Mouse (Mus musculus): ENCODE results near the gene Il6st. TPM values are rescaled to one million over a fixed set of nuclear protein-coding genes. Genes with fewer than 3 reads are reported as not detected.

Il6st gene
- 95.1 TPM in 1 of 2 replicates, not detected in the other for polyA plus RNA-seq (2012; ENCODE audit: insufficient read depth, insufficient read length, low replicate concordance, missing spikeins)

GRCm38 (mm10) chr13:112463868-112464625, at the start of gene Il6st:
TSS of gene Il6st (plus strand) at chr13:112464070.
- WGBS: 0% methylated on average over 83 of the region's 85 CpGs
- peak; percentile 77 for TF ChIP-seq POLR2A (IDR thresholded peaks at IDR 0.05; ENCODE audit: insufficient read depth, low read depth, low read length)
- no peak for TF ChIP-seq CTCF (IDR thresholded peaks at IDR 0.05; ENCODE audit: insufficient read depth, low read depth, low read length)
- peak within 1 kb of the TSS; percentile 70 for H3K4me3 ChIP-seq (ENCODE audit: insufficient read depth, low read depth, low read length)
- H3K27ac ChIP-seq (ENCODE audit: insufficient read depth, low read depth, low read length): peak within 1 kb of the TSS; percentile 71
- peaks cover 4% of the 10 kb centered on the region; the same call in 1 of the 2 replicates for H3K4me1 ChIP-seq (ENCODE audit: control insufficient read depth, insufficient read depth, low read length)

GRCm38 (mm10) chr13:112415896-112416295, 48.0 kb upstream of the Il6st start:
- Histone ChIP-seq H3K27ac (ENCODE audit: insufficient read depth, low read depth, low read length) (no peak overlapping the region), H3K4me3 (ENCODE audit: insufficient read depth, low read depth, low read length) (no peak overlapping the region), H3K4me1 (ENCODE audit: control insufficient read depth, insufficient read depth, low read length) (no peaks in the 10 kb centered on the region)
- TF ChIP-seq CTCF (IDR thresholded peaks at IDR 0.05; ENCODE audit: insufficient read depth, low read depth, low read length): no peak
- no peak for TF ChIP-seq POLR2A (IDR thresholded peaks at IDR 0.05; ENCODE audit: insufficient read depth, low read depth, low read length)
- 86% methylated on average over 6 of the region's 6 CpGs for WGBS

GRCm38 (mm10) chr13:112416410-112417162, 47.3 kb upstream of the Il6st start:
- Histone ChIP-seq H3K27ac (ENCODE audit: insufficient read depth, low read depth, low read length) (no peak overlapping the region), H3K4me1 (ENCODE audit: control insufficient read depth, insufficient read depth, low read length) (no peaks in the 10 kb centered on the region), H3K4me3 (ENCODE audit: insufficient read depth, low read depth, low read length) (no peak overlapping the region)
- 51% methylated on average over 8 of the region's 8 CpGs for WGBS
- no peak for TF ChIP-seq POLR2A (IDR thresholded peaks at IDR 0.05; ENCODE audit: insufficient read depth, low read depth, low read length)
- no peak for TF ChIP-seq CTCF (IDR thresholded peaks at IDR 0.05; ENCODE audit: insufficient read depth, low read depth, low read length)

GRCm38 (mm10) chr13:112417163-112417523, 46.7 kb upstream of the Il6st start:
- H3K4me3 ChIP-seq (ENCODE audit: insufficient read depth, low read depth, low read length): no peak overlapping the region
- 70% methylated on average over 4 of the region's 4 CpGs for WGBS
- H3K27ac ChIP-seq (ENCODE audit: insufficient read depth, low read depth, low read length): no peak overlapping the region
- no peak for TF ChIP-seq POLR2A (IDR thresholded peaks at IDR 0.05; ENCODE audit: insufficient read depth, low read depth, low read length)
- no peak for TF ChIP-seq CTCF (IDR thresholded peaks at IDR 0.05; ENCODE audit: insufficient read depth, low read depth, low read length)
- no peaks in the 10 kb centered on the region for H3K4me1 ChIP-seq (ENCODE audit: control insufficient read depth, insufficient read depth, low read length)

GRCm38 (mm10) chr13:112417861-112418423, 45.9 kb upstream of the Il6st start:
- Histone ChIP-seq H3K4me3 (ENCODE audit: insufficient read depth, low read depth, low read length) (no peak overlapping the region), H3K27ac (ENCODE audit: insufficient read depth, low read depth, low read length) (no peak overlapping the region), H3K4me1 (ENCODE audit: control insufficient read depth, insufficient read depth, low read length) (no peaks in the 10 kb centered on the region)
- WGBS: 84% methylated on average over 2 of the region's 2 CpGs
- TF ChIP-seq POLR2A (IDR thresholded peaks at IDR 0.05; ENCODE audit: insufficient read depth, low read depth, low read length) (no peak), CTCF (IDR thresholded peaks at IDR 0.05; ENCODE audit: insufficient read depth, low read depth, low read length) (no peak)

- TF ChIP-seq POLR2A (IDR thresholded peaks at IDR 0.05; ENCODE audit: insufficient read depth, low read depth, low read length) (no peak), CTCF (IDR thresholded peaks at IDR 0.05; ENCODE audit: insufficient read depth, low read depth, low read length) (no peak)
- Histone ChIP-seq H3K4me1 (ENCODE audit: control insufficient read depth, insufficient read depth, low read length) (no peaks in the 10 kb centered on the region), H3K4me3 (ENCODE audit: insufficient read depth, low read depth, low read length) (no peak overlapping the region), H3K27ac (ENCODE audit: insufficient read depth, low read depth, low read length) (no peak overlapping the region)
- 94% methylated on average over 4 of the region's 4 CpGs for WGBS
These were observed 45.3 kb upstream of the Il6st start for GRCm38 (mm10) chr13:112418595-112418994.

- H3K4me1 ChIP-seq (ENCODE audit: control insufficient read depth, insufficient read depth, low read length): peaks cover 6% of the 10 kb centered on the region; the same call in 1 of the 2 replicates
- H3K27ac ChIP-seq (ENCODE audit: insufficient read depth, low read depth, low read length): no peak overlapping the region
- H3K4me3 ChIP-seq (ENCODE audit: insufficient read depth, low read depth, low read length): no peak overlapping the region
- 91% methylated on average over 2 of the region's 2 CpGs for WGBS
- TF ChIP-seq POLR2A (IDR thresholded peaks at IDR 0.05; ENCODE audit: insufficient read depth, low read depth, low read length): no peak
These were observed 39.7 kb upstream of the Il6st start for GRCm38 (mm10) chr13:112424212-112424611.

- 90% methylated on average over 7 of the region's 7 CpGs for WGBS
- no peak overlapping the region for H3K4me3 ChIP-seq (ENCODE audit: insufficient read depth, low read depth, low read length)
- no peak for TF ChIP-seq CTCF (IDR thresholded peaks at IDR 0.05; ENCODE audit: insufficient read depth, low read depth, low read length)
- H3K4me1 ChIP-seq (ENCODE audit: control insufficient read depth, insufficient read depth, low read length): peaks cover 6% of the 10 kb centered on the region; the same call in 1 of the 2 replicates
- H3K27ac ChIP-seq (ENCODE audit: insufficient read depth, low read depth, low read length): no peak overlapping the region
These were observed 39.2 kb upstream of the Il6st start for GRCm38 (mm10) chr13:112424635-112425034.

- peaks cover 6% of the 10 kb centered on the region; the same call in 1 of the 2 replicates for H3K4me1 ChIP-seq (ENCODE audit: control insufficient read depth, insufficient read depth, low read length)
- TF ChIP-seq POLR2A (IDR thresholded peaks at IDR 0.05; ENCODE audit: insufficient read depth, low read depth, low read length) (no peak), CTCF (IDR thresholded peaks at IDR 0.05; ENCODE audit: insufficient read depth, low read depth, low read length) (no peak)
- 58% methylated on average over 8 of the region's 8 CpGs for WGBS
- H3K4me3 ChIP-seq (ENCODE audit: insufficient read depth, low read depth, low read length): no peak overlapping the region
- peak overlapping the region; percentile 21; the same call in 1 of the 2 replicates for H3K27ac ChIP-seq (ENCODE audit: insufficient read depth, low read depth, low read length)
These were observed 38.7 kb upstream of the Il6st start for GRCm38 (mm10) chr13:112425181-112425654.
